Mouse (Mus musculus) heart, postnatal 0 days (tissue): Measurements from ENCODE around the gene Rtl6.

Source experiments
- CTCF ChIP-seq: IDR thresholded peaks from 2 replicates; pipeline ENCODE4 v1.5.1; 2016; ENCODE audit warnings: antibody characterized with exemption, control low read depth, low read depth
- EP300 ChIP-seq: IDR thresholded peaks from 2 replicates; pipeline ENCODE4 v1.6.1; 2016; ENCODE audit warnings: antibody characterized with exemption, low read depth

DNA sequence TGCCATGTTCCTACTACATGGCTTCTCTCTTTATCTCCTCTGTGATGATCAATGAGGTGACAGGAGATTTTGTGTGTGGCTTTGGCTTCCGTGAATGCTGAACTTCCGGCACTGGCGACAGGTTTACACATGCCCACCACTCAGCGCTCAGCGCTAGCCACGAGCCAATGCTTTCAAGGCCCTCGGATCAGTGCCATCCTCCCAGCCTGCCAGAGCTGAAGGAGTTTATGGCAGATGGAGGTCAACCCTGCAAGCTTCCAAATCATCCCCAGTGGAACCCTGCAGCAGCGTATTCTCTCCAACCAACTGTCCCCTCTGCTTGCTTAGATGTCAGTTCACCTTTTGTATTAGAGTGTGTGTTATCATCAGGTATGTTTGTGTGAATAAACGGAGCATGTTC, 21.0 kb downstream of the Rtl6 start:
- TF ChIP-seq EP300, result no peak
- no peak for TF ChIP-seq CTCF
